Mouse (Mus musculus) retina, embryonic 14.5 days (tissue): ENCODE results near the gene Serpinb2.

ENCODE experiments used
- DNase-seq: peaks from one replicate; pipeline ENCODE4 v3.0.0-alpha.2; 2015; ENCODE audit warnings: low spot score

The Serpinb2 gene

GRCm38 (mm10) chr1:107581220-107581619, 70.0 kb downstream of the Serpinb2 start:
- no peak for DNase-seq

GRCm38 (mm10) chr1:107582900-107583299, 71.7 kb downstream of the Serpinb2 start:
- no peak for DNase-seq

- no peak for DNase-seq
Observed at GRCm38 (mm10) chr1:107583958-107584376, 72.7 kb downstream of the Serpinb2 start.

- peak; percentile 62 for DNase-seq
Observed at GRCm38 (mm10) chr1:107584932-107585331, 73.7 kb downstream of the Serpinb2 start.
